Mouse (Mus musculus) small intestine, adult 10 weeks (tissue): ENCODE measurements around the gene Gm10283. TPM values are rescaled to one million over a fixed set of nuclear protein-coding genes. Genes with fewer than 3 reads are reported as not detected.

Experiments
- polyA plus RNA-seq: library from polyadenylated mRNA; stranded (reverse); fragments of 350-450 nt; fragmentation: Illumina TruSeq; extraction: RNeasy Lipid Tissue Mini Kit (QIAGEN cat#74804); gene quantifications from one replicate; pipeline ENCODE4 v1.2.3, GENCODE M21; 2014; ENCODE audit warnings: low replicate concordance

Gene Gm10283
- polyA plus RNA-seq = not detected

DNA sequence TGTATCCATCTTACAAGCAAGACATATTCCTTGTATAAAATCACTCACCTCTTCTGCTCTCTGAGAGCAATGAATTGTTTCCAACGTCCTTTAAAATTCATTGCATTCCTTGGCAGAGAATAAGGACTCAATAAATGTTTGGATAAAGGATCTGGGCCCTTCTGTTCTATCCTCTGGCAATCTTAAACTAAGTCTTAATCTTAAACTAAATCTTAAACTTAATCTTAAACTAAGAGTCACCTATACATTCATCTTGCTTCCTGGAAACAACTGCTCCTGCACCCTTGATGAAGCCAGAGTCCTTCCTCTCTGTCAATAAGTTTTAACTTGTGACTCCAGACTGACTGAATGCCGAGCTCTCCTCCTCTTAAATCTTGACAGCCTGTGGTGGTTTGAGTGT, at the start of gene Gm10283:
Gm10283 (minus strand) TSS at position 101 of the 400 bp plus-strand sequence.

DNA sequence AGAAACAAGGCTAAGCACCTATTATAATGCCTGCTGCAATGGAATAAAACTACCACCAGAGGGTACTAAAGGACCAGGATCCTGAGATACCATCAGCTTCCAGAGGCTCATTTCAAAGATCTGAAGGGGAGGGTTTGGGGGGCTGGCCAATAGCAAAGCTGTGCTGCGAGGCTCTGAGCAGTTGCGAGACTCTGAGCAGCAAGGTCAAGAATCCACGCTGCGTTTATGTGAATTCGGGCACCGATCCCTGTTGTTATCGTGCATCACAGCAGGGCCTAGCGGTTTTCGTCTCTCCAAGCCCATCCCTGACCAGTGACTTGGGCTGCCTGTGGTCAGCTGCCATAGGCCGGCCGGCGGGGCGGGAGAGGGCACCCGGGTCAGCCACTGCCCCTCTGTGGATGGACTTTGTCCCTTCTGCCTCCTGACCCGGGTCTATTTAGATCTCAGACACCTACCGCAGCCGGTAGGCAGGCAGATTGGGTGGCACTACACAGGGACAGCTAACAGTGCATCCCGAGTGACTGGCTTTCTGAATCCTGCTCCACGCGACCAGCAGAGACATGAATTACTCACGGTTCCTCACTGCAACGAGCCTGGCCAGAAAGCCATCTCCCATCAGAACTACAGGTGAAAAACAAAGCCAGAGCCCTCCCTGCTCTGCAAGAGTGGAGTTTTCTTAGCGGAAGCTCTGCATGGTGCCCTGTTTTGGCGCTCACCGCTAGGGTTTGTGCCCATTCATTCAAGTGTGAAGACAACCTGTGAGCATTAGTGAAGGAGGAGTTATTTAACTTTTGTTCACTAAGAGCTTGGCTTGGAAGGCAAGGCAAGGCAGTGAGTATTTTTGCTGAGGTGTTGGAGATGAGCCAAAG, 2.9 kb upstream of the Gm10283 start, which contains the start of gene Aadat:
Aadat (plus strand) TSS at position 280 of the 869 bp plus-strand sequence.

Other genes starting within 250 kb of the Gm10283 start
- gene Aadat, start 2.7 kb upstream of the Gm10283 start, polyA plus RNA-seq = 0.89 TPM
- gene Mfap3l, start 129.6 kb upstream of the Gm10283 start, polyA plus RNA-seq = 3.0 TPM